Mouse (Mus musculus): Measurements from ENCODE around the gene Tmem108. TPM values are rescaled to one million over a fixed set of nuclear protein-coding genes. Genes with fewer than 3 reads are reported as not detected.

The Tmem108 gene
- total RNA-seq, 2 experiments from 2014 or later, result 50.2 to 54.2 TPM

GRCm38 (mm10) chr9:103557085-103557484, 204.6 kb downstream of the Tmem108 start:
- DNase-seq (ENCODE audit: low spot score in 2 of 2), result no peak

- no peak for DNase-seq (ENCODE audit: low spot score in 2 of 2)
Observed at GRCm38 (mm10) chr9:103555334-103555733, 206.3 kb downstream of the Tmem108 start.

- no peak for DNase-seq (ENCODE audit: low spot score in 2 of 2)
Observed at GRCm38 (mm10) chr9:103550661-103551248, 210.9 kb downstream of the Tmem108 start.

- DNase-seq (ENCODE audit: low spot score in 2 of 2), result peak in 1 of 2 experiments; percentile 64
Observed at GRCm38 (mm10) chr9:103549178-103549577, 212.5 kb downstream of the Tmem108 start.

GRCm38 (mm10) chr9:103548606-103549005, 213.0 kb downstream of the Tmem108 start:
- no peak for DNase-seq (ENCODE audit: low spot score in 2 of 2)

- no peak for DNase-seq (ENCODE audit: low spot score in 2 of 2)
Observed at GRCm38 (mm10) chr9:103546695-103547645, 214.7 kb downstream of the Tmem108 start.

GRCm38 (mm10) chr9:103545729-103546128, 215.9 kb downstream of the Tmem108 start:
- no peak for DNase-seq (ENCODE audit: low spot score in 2 of 2)

GRCm38 (mm10) chr9:103545271-103545670, 216.4 kb downstream of the Tmem108 start:
- DNase-seq (ENCODE audit: low spot score in 2 of 2), result no peak

- DNase-seq (ENCODE audit: low spot score in 2 of 2), result no peak
Observed at GRCm38 (mm10) chr9:103544599-103544998, 217.0 kb downstream of the Tmem108 start.

GRCm38 (mm10) chr9:103540518-103540917, 221.1 kb downstream of the Tmem108 start:
- DNase-seq (ENCODE audit: low spot score in 2 of 2), result no peak

- DNase-seq (ENCODE audit: low spot score in 2 of 2), result no peak
Observed at GRCm38 (mm10) chr9:103538047-103538816, 223.4 kb downstream of the Tmem108 start.

- no peak for DNase-seq (ENCODE audit: low spot score in 2 of 2)
Observed at GRCm38 (mm10) chr9:103536059-103536634, 225.5 kb downstream of the Tmem108 start.

- no peak for DNase-seq (ENCODE audit: low spot score in 2 of 2)
Observed at GRCm38 (mm10) chr9:103525041-103525537, 236.5 kb downstream of the Tmem108 start.

GRCm38 (mm10) chr9:103524600-103524999, 237.0 kb downstream of the Tmem108 start:
- no peak for DNase-seq (ENCODE audit: low spot score in 2 of 2)

GRCm38 (mm10) chr9:103523742-103524403, 237.8 kb downstream of the Tmem108 start:
- no peak for DNase-seq (ENCODE audit: low spot score in 2 of 2)

- no peak for DNase-seq (ENCODE audit: low spot score in 2 of 2)
Observed at GRCm38 (mm10) chr9:103523008-103523407, 238.6 kb downstream of the Tmem108 start.

- DNase-seq (ENCODE audit: low spot score in 2 of 2), result no peak
Observed at GRCm38 (mm10) chr9:103513884-103514283, 247.8 kb downstream of the Tmem108 start.

GRCm38 (mm10) chr9:103512257-103512656, 249.4 kb downstream of the Tmem108 start:
- DNase-seq (ENCODE audit: low spot score in 2 of 2), result no peak

- DNase-seq (ENCODE audit: low spot score in 2 of 2), result no peak
Observed at GRCm38 (mm10) chr9:103506968-103507584, 254.6 kb downstream of the Tmem108 start.

- DNase-seq (ENCODE audit: low spot score in 2 of 2), result no peak
Observed at GRCm38 (mm10) chr9:103505067-103505466, 256.6 kb downstream of the Tmem108 start.
